Mouse (Mus musculus): ENCODE data around the gene Swsap1.

Swsap1 gene

DNA sequence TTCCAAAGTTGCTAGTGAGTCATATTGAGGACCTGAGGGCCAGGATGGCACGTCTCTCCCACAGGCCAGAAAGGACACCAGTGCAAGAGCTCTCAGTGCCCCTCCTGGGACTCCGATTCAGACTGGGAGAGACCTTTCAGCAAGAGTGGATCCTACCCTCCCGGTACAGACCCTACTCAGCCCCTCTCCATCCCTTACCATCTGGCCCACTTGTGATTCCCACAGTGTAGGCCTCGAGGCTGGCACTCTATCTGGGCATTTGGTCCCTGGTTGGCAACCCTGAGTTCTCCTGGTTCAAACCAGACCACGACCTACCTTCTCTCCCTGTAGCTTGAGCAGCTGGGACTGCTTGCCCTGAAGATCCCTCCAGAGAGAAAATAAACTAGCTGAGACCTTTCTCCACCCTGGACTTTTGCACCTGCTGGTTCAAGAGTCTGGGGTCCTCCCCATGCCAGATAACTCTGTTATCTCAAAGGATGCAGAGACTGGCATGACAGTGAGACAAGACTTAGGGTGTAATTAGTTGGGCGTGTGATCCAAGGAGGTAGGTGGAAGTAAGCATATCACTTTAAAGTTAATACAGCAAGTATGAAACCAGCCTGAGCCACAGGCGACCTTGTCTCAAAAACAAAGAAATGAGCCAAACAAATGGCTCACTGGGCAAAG is 20.0 kb upstream of the Swsap1 start:
- no peak for DNase-seq (ENCODE audit: low spot score)

DNA sequence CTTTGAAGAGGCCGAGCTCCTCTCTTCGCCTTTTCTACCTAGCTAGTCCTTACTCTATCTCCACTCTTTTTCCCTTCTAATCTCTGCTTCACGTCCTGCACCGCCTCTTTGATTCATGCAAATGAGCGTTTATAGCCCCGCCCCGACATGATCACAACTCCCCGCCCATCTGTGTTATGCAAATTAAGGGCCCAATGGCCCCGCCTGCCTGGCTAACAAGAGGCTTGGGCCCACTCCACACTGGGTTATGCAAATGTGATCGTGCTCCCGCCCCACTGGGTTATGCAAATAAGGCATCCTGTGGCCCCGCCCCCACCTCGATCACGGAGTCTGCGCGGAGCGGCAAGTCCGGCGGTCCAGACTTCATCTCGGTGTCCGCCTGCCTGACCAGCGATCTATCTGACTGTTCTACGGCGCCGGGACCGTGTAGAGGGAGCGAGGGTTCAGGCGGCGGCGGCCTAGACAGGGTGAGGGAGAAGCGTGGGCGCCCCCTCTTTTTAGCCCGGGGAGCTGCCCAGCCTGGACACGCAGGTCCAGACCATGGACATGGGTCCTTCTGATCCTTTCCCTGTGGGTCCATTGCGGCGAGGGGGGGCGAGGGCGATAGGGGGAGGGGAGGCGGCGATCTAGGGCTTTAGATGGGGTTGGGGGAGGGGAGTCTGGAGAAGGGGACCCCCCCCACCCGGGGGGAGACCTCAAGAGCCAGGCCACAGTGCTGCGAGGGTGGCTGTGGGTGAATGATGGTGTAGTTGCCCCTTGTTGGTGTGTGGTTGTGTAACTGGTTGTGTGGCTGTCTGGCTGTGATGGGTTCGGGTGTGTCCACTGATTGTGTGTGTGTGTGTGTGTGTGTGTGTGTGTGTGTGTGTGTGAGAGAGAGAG is 18.6 kb upstream of the Swsap1 start, which contains the start of gene Plppr2:
TSS of gene Plppr2 (plus strand) at position 342 of the 879 bp plus-strand sequence.
- DNase-seq (ENCODE audit: low spot score) = peak; percentile 96

- DNase-seq (ENCODE audit: low spot score) = no peak
These were observed 17.8 kb upstream of the Swsap1 start for GRCm38 (mm10) chr9:21937711-21938175.

DNA sequence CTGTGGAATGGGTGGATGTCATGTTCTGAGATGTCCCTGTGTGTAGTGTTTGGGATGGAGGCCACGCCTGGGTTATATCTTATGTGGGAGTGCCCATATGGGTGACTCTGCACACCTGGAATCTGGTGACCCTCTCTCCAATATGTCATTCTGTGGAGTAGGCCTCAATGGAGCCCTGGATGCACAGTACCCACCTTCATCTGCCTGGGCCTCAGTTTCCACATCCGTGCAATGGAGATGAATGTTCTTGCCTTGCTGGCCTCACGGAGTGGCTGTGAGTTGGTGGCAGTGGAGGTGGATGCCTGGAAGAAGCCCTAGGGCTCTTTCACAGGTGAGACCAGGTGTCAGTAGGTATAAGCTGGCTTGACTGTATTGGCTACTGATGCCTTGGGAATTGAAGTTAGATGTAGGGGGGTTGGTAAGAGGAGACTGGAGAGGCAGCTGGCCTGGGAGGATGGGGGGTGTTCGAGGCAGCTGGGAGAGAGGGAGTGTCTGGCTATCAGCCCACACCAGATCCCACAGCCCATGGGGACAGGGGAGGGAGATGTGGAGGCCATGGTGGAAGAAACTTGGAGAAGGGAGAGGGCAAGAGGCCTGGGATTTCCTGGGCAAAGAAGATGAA is 17.2 kb upstream of the Swsap1 start:
- no peak for DNase-seq (ENCODE audit: low spot score)

DNA sequence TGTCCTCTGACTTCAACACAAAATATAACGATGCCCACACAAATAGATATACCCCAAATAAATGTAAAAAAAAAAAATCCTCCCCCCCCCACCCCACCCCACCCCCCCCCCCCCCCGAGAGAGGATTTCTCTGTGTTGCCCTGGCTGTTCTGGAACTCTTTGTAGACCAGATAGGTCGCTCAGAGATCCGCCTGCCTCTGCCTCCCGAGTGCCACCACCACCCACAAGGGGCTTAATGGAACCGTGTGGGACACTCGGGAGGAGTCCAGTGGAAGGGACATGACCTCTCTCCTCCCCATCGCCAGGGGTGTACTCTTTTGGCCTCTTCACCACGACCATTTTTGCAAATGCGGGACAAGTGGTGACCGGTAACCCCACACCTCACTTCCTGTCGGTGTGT is 12.5 kb upstream of the Swsap1 start:
- DNase-seq (ENCODE audit: low spot score) = no peak

- DNase-seq (ENCODE audit: low spot score) = no peak
These were observed 11.9 kb upstream of the Swsap1 start for GRCm38 (mm10) chr9:21943638-21944037.

DNA sequence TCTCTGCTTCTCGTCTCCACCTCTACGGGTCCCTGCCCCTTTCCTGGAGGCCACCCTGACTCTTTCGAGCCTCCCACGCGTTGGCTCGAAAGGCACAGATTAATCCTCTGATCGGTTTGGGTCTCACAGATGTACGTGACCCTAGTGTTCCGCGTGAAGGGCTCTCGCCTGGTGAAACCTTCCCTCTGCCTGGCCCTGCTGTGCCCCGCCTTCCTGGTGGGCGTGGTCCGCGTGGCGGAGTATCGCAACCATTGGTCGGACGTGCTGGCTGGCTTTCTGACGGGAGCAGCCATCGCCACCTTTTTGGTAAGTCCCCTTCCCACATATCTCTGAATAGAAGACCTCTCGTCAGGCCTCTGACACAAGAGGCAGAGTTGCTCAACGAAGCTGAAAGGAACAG is 11.3 kb upstream of the Swsap1 start:
- DNase-seq (ENCODE audit: low spot score) = no peak

- DNase-seq (ENCODE audit: low spot score) = no peak
These were observed 7.9 kb upstream of the Swsap1 start for GRCm38 (mm10) chr9:21947540-21948130.

DNA sequence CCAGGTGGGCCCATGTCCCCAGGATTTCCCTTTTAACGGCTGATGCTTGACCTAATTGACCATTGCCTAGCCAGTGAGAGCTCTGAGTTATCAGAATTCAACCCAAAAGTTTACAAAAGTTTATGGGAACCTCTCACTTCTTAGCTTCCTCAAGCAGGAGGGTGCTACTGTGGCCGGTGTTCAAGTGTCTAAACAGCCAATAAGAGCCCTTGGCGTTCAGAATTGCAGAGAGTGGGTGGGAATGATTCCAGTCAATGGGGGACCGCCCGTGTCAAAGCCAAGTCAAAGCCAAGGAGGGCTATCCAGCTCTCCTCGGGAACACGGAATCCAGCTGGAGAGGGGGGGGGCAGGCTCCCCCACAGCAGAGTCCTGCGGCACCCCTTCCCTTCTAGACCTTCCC is 7.4 kb upstream of the Swsap1 start:
- DNase-seq (ENCODE audit: low spot score) = no peak

GRCm38 (mm10) chr9:21948790-21949189 is 6.8 kb upstream of the Swsap1 start:
- no peak for DNase-seq (ENCODE audit: low spot score)

GRCm38 (mm10) chr9:21950322-21950721 is 5.2 kb upstream of the Swsap1 start:
- peak; percentile 49 for DNase-seq (ENCODE audit: low spot score)

DNA sequence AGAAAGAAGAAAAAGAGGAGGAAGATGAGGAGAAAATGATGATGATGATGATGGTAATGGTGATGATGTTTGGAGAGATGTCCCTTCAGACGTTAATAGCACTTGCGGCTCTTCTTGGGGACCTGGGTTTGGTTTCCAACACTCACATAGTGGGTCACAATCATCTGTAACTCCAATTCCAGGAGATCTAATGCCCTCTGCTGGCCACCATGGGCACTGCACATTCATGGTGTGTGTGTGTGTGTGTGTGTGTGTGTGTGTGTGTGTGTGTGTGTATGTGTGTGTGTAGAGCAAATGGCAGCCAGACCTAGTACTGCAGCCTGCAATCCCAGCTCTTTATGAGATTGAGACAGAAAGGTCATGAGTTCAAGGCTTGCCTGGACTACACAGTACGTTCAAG is 3.6 kb upstream of the Swsap1 start:
- no peak for DNase-seq (ENCODE audit: low spot score)

GRCm38 (mm10) chr9:21953600-21953999 is 2.0 kb upstream of the Swsap1 start:
- DNase-seq (ENCODE audit: low spot score) = no peak

- no peak for DNase-seq (ENCODE audit: low spot score)
These were observed 920 bp upstream of the Swsap1 start for GRCm38 (mm10) chr9:21954635-21955034.

DNA sequence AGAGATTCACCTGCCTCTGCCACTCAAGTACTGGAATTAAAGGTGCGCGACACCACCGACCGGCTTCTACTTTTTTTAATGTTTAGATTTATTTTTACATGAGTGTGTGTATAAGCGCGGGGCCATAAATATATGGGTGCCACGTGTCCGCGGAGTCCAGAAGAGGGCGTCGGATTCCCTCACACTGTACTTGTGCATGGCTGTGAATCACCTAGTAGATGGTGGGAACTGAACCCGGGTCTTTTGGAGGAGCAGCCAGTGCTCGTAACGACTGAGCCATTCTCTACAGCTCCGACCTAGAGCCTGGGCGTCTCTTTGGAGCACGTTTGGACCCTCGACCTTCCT is 358 bp upstream of the Swsap1 start:
- no peak for DNase-seq (ENCODE audit: low spot score)

DNA sequence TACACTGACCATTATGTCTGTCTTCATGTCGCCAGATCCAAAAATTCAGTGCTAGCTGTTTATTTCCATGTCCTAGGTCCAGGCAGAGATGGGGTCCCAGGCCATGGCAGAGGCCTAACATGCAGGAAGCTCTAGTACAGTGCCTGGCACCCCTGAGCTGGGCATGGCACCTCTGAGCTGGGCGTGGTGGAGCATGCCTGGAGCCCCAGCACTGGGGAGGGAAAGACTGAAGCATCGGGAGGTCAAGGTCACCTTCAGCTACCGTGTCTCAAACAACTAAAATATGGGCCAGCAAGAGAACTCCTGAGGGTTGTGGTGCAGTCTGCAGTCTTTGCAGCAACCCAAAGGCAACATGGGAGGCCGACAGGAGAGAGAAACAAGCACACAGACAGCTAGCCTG is 2.8 kb downstream of the Swsap1 start:
- no peak for DNase-seq (ENCODE audit: low spot score)

DNA sequence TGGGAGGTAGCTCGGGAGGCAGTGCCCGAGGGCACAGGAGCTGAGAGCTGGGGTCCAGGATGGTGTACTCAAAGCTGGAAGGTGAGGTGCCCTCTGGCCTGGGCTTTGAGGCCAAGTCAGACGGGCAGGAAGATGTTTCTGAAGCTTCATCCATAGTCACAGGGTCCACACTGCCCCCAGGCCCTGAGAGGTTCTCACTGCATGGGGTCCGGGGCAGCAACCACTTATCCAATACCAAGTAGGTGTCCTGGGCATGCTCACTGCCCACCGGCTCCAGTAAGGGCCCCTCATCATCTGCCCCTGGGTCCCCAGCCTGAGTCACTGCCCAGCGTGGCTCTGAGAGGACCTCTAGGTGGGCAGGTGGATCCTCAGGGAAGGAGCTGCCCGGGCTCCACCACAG is 3.7 kb downstream of the Swsap1 start:
- no peak for DNase-seq (ENCODE audit: low spot score)

DNA sequence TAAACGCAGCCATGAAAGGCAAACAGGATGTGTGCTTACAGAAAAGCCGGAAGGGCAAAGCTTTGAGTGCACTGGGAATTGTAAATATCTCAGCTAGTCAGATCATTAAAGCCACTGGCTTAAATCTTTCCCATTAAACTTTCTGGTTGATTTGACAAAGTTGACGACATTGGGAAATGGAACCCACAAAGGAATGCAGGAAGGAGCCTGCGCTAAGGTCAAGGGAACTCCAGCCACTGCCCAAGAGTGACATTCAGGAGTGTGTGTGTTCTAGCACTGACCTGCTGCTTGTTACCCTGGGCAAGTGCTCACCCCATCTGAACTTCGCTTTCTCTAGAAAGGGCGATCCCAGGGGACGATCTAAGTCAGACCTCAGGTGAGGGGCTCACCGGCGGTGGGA is 4.6 kb downstream of the Swsap1 start:
- DNase-seq (ENCODE audit: low spot score) = no peak

- DNase-seq (ENCODE audit: low spot score) = peak; percentile 29
These were observed 5.1 kb downstream of the Swsap1 start for GRCm38 (mm10) chr9:21960558-21961208.

DNA sequence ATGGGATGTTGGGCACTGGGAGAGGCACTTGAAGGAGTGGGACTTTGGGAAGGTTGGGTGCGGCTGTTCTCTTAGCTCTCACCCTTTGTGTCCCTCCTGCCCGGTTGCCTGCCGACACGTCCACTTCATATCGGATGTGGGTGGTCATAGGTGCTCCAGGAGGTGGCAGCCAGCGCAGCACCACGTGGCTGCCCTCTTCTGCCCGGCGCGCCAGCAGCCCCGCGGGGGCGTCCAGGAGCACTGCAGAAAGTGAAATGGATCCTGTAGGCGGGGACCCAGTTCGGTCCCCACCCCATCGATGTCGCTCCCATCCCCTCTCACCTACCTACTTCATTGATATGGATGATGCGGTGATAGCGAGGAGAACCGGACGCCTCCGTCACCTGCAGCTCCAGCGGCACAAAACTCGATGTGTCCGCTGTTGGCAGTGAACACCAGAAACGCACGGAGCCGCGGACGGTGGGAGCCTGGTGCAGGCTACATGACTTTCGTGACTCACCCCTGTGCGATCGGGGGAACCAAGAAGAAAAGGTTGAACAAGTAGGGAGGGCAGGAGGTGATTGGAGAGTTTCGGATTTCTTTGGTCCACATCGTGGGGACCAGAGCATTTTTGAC is 5.9 kb downstream of the Swsap1 start:
- DNase-seq (ENCODE audit: low spot score) = no peak

GRCm38 (mm10) chr9:21962010-21962409 is 6.5 kb downstream of the Swsap1 start:
- no peak for DNase-seq (ENCODE audit: low spot score)
